Mouse (Mus musculus): ENCODE results near the gene Ptafr.
A peak's percentile ranks its signal among the peaks of the same experiment; 100 is the strongest.

Gene Ptafr

GRCm38 (mm10) chr4:132620134-132620533 lies 56.3 kb downstream of the Ptafr start:
- DNase-seq: no peak

DNA sequence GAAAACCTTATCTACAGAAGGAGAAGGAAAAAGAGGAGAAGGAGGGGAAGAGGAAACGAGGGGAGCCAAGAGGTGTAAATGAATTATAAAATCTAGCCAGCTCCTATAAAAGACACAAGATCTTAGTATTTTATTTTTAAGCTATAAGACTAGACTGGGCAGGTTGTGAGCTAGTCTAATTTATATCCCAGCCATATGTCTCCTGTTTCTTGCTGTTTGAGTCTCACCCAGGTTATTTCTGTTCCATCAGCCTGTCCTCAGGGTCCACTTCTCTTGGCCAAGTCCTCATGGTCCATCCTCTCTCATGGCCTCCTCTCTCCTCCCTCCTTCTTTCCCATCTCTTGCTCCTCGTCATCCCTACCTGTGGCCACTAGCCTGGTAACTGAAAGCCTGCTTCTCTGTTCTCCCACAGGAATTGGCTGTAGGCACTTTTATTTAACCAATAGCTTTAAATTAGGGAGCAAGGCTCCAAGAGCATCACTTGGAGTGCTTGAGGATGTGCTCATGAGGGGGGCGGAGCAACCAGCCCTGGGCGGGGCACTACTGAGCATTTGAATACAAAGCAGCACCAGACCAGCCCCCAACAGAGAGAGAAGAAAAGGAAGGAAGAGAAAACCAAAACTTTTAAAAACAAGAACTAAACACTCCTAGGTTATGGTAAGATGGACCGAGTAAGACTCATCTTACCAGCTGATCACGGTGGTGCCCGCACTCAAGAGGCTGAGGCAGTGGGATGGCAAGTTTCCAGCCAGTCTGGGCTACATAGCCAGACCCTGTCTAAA lies 57.6 kb downstream of the Ptafr start:
- DNase-seq: no peak

DNA sequence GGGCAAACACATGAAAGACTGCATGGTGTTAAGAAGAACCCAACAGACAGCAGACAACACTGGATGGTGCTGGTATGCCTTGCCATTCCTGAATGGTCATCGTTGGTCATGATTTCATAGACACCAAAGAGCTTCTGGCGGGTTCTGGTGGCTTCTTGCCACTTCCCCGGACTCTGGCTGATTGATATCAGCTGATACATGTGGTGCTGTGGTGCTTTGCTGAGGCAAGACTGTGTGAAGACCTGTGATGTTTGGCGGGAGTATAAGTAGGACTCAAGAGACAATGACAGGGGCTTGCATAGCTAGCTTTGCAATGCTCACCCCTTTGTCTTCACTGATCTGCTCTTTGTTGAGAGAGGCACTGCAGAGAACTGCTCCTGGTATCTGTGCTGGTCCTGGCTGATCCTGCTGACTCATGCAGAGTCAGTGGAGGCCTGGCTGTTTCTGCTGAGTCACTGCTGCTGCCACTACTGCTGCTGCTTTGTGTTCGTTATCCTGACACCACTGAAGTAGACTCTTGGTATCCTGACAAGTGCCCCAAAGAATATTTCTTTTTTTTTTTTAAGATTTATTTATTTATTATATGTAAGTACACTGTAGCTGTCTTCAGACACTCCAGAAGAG lies 60.3 kb downstream of the Ptafr start:
- no peak for DNase-seq

- peak; percentile 82 for DNase-seq
These were observed 65.0 kb downstream of the Ptafr start for GRCm38 (mm10) chr4:132628830-132629229.
